Mouse (Mus musculus) gastrocnemius, adult 8-10 months (tissue): ENCODE data around the gene Mapkap1. TPM values are rescaled to one million over a fixed set of nuclear protein-coding genes. Genes with fewer than 3 reads are reported as not detected.
A peak's percentile ranks its signal among the peaks of the same experiment; 100 is the strongest.

Experiments
- DNase-seq, 2 experiments: peaks; one replicate each; pipeline ENCODE4 v3.0.0; 2022; ENCODE audit warnings: low spot score in 2 of 2
- total RNA-seq, 4 experiments: library from RNA; stranded (reverse); gene quantifications; 2 replicates each; pipeline ENCODE4 v1.2.4; 2022

Mapkap1 gene
- total RNA-seq, 4 experiments from 2014 or later = 68.3 to 83.0 (median 78.6) TPM

- DNase-seq = no peak
Observed at GRCm38 (mm10) chr2:34571096-34571495, 164.5 kb downstream of the Mapkap1 start.

GRCm38 (mm10) chr2:34573073-34573472 lies 166.5 kb downstream of the Mapkap1 start:
- DNase-seq = no peak

GRCm38 (mm10) chr2:34588546-34588945 lies 182.0 kb downstream of the Mapkap1 start:
- no peak for DNase-seq

GRCm38 (mm10) chr2:34591721-34592360 lies 185.3 kb downstream of the Mapkap1 start:
- DNase-seq = no peak

- DNase-seq = no peak
Observed at GRCm38 (mm10) chr2:34592361-34592960, 185.9 kb downstream of the Mapkap1 start.

- no peak for DNase-seq
Observed at GRCm38 (mm10) chr2:34594001-34594400, 187.4 kb downstream of the Mapkap1 start.

- DNase-seq = no peak
Observed at GRCm38 (mm10) chr2:34599606-34600255, 193.2 kb downstream of the Mapkap1 start.

GRCm38 (mm10) chr2:34600734-34601133 lies 194.2 kb downstream of the Mapkap1 start:
- no peak for DNase-seq

- no peak for DNase-seq
Observed at GRCm38 (mm10) chr2:34602111-34602541, 195.6 kb downstream of the Mapkap1 start.

- no peak for DNase-seq
Observed at GRCm38 (mm10) chr2:34602896-34603295, 196.3 kb downstream of the Mapkap1 start.

- no peak for DNase-seq
Observed at GRCm38 (mm10) chr2:34603653-34604214, 197.2 kb downstream of the Mapkap1 start.

- DNase-seq = no peak
Observed at GRCm38 (mm10) chr2:34605040-34605439, 198.5 kb downstream of the Mapkap1 start.

- no peak for DNase-seq
Observed at GRCm38 (mm10) chr2:34608917-34609316, 202.3 kb downstream of the Mapkap1 start.

- no peak for DNase-seq
Observed at GRCm38 (mm10) chr2:34609516-34609915, 202.9 kb downstream of the Mapkap1 start.

GRCm38 (mm10) chr2:34620778-34621415 lies 214.3 kb downstream of the Mapkap1 start:
- DNase-seq = no peak

- DNase-seq = no peak
Observed at GRCm38 (mm10) chr2:34621485-34621884, 214.9 kb downstream of the Mapkap1 start.

GRCm38 (mm10) chr2:34622518-34622917 lies 215.9 kb downstream of the Mapkap1 start:
- peak; percentile 72 to 81 for DNase-seq

GRCm38 (mm10) chr2:34623181-34623580 lies 216.6 kb downstream of the Mapkap1 start:
- no peak for DNase-seq

GRCm38 (mm10) chr2:34624076-34624475 lies 217.5 kb downstream of the Mapkap1 start:
- DNase-seq = no peak

GRCm38 (mm10) chr2:34627328-34628226 lies 221.0 kb downstream of the Mapkap1 start:
- DNase-seq = no peak
